Mouse (Mus musculus): Measurements from ENCODE around the gene Ism2. TPM values are rescaled to one million over a fixed set of nuclear protein-coding genes. Genes with fewer than 3 reads are reported as not detected.
A peak's percentile ranks its signal among the peaks of the same experiment; 100 is the strongest.

The Ism2 gene
- polyA plus RNA-seq (2015; fragmentation: Nextera tagmentation; extraction: Ambion mirVana), result 0.60 and 0.61 TPM in 2 replicates

DNA sequence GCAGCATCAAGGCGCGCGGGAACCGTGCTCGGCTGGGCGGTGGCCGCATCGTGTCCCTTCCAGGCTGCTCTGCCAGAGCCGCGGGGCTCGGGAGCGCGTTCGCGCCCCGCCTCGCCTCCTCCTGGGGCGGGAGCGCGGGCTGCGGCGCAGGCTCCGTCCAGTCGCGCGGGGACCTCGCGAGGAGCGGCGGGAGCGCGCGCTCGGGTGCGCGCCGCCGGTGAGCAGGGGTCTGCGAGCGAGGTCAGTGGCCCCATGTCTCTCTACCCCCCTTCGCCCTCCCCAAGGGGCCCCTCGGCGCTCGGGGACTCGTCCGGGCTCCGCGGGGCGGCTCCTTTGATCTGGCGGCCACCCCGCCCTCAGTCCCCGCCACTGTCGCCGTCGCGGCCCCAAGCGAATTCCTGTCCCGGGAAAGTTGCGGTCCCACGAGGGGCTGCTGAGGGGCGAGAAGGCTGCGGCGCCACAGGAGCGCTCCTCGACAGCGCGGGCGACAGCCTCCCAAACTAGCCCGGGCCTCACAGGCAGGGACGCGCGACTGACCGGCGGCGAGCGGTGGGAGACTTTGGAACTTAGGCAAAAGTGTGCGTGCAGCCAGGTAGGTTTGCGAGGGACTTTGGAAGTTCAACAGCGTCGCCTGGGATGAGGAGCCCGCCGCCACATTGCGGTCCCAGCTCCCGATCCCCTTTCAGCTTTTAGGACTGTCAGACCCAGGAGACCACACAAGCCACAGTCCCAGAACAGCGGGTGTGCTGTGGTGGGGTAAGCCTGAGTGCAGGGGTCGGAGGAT is at the start of gene Ism2:
Gene Ism2 (minus strand): TSS at position 49 of the 784 bp plus-strand sequence.
- Histone ChIP-seq H3K4me1 (replicated peaks) (peaks cover 18% of the 10 kb centered on the region), H3K36me3 (no peaks in the 10 kb centered on the region), H3K9me3 (no peaks in the 10 kb centered on the region), H3K27me3 (peaks cover 37% of the 10 kb centered on the region), H3K27ac (replicated peaks) (no peak within 1 kb of the TSS), H3K9ac (peak within 1 kb of the TSS; percentile 74), H3K4me2 (peak within 1 kb of the TSS; percentile 98), H3K4me3 (peak within 1 kb of the TSS; percentile 72)
- WGBS, result under 1% methylated on average over 81 of the region's 86 CpGs
- ATAC-seq (ENCODE audit: low read depth), result peak; percentile 81

GRCm38 (mm10) chr12:87348029-87348428 is 48.5 kb upstream of the Ism2 start:
- WGBS, result 83% methylated on average over 2 of the region's 2 CpGs
- no peak overlapping the region for H3K4me2 ChIP-seq
- H3K27me3 ChIP-seq, result no peaks in the 10 kb centered on the region
- no peaks in the 10 kb centered on the region for H3K4me1 ChIP-seq (replicated peaks)
- no peak overlapping the region for H3K27ac ChIP-seq (replicated peaks)
- ATAC-seq (ENCODE audit: low read depth), result no peak
- peaks cover 37% of the 10 kb centered on the region for H3K36me3 ChIP-seq
- H3K9me3 ChIP-seq, result no peaks in the 10 kb centered on the region
- H3K4me3 ChIP-seq, result no peak overlapping the region
- no peak overlapping the region for H3K9ac ChIP-seq

GRCm38 (mm10) chr12:87347511-87347910 is 48.0 kb upstream of the Ism2 start:
- Histone ChIP-seq H3K9ac (no peak overlapping the region), H3K4me2 (no peak overlapping the region), H3K27ac (replicated peaks) (no peak overlapping the region), H3K4me3 (no peak overlapping the region), H3K4me1 (replicated peaks) (no peaks in the 10 kb centered on the region), H3K36me3 (peaks cover 36% of the 10 kb centered on the region), H3K9me3 (no peaks in the 10 kb centered on the region), H3K27me3 (no peaks in the 10 kb centered on the region)
- ATAC-seq (ENCODE audit: low read depth), result no peak
- WGBS, result 92% methylated on average over 2 of the region's 2 CpGs

DNA sequence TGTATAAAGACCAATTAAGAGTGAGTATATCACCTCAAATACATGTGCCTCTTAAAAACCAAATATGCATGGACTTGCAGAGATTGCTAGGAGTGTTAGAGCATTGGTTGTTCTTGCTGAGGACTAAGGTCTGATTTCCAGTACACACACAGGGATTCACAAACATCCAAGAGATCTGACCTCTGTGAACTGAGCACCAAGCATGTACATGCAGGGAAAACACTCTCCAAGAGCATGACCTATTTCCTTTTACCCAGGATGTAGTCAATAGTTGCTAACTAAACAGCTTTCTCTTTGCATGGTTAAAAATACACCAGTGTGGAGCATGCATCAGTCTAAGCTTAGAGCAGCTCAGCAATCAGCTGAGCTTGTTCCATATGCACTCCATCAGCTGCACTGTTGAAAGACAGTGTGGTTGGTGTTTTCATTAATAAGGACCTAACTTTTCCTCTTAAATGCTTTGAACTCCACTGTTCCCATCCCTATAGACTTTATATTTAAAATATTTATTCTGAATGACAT is 43.6 kb upstream of the Ism2 start:
- Histone ChIP-seq H3K4me3 (no peak overlapping the region), H3K9ac (no peak overlapping the region), H3K4me2 (no peak overlapping the region), H3K27me3 (no peaks in the 10 kb centered on the region), H3K9me3 (no peaks in the 10 kb centered on the region), H3K36me3 (peaks cover 44% of the 10 kb centered on the region), H3K27ac (replicated peaks) (no peak overlapping the region), H3K4me1 (replicated peaks) (no peaks in the 10 kb centered on the region)
- ATAC-seq (ENCODE audit: low read depth), result no peak

DNA sequence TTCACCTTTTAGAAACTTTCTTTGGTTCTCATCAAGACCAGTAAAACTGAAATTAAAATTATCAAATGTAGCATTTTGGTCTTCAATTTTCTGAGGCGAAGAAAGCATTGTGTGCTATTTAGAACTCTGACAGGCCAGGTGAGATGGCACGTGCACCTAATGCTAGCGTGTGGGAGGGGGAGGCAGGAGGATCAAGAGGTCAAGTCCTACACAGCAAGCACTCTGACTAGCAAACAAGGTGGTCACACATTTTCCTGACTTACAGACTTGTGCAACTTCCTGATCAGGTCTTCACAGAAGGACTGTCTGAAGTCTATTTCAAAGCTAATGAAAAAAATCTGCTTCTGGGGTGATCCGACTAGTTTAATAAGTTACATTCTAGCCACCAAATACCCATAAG is 38.6 kb upstream of the Ism2 start:
- no peaks in the 10 kb centered on the region for H3K9me3 ChIP-seq
- H3K36me3 ChIP-seq, result peaks cover 23% of the 10 kb centered on the region
- H3K4me1 ChIP-seq (replicated peaks), result no peaks in the 10 kb centered on the region
- no peaks in the 10 kb centered on the region for H3K27me3 ChIP-seq
- no peak for ATAC-seq (ENCODE audit: low read depth)
- no peak overlapping the region for H3K4me2 ChIP-seq
- no peak overlapping the region for H3K4me3 ChIP-seq
- 92% methylated on average over 4 of the region's 4 CpGs for WGBS
- H3K27ac ChIP-seq (replicated peaks), result no peak overlapping the region
- H3K9ac ChIP-seq, result no peak overlapping the region

DNA sequence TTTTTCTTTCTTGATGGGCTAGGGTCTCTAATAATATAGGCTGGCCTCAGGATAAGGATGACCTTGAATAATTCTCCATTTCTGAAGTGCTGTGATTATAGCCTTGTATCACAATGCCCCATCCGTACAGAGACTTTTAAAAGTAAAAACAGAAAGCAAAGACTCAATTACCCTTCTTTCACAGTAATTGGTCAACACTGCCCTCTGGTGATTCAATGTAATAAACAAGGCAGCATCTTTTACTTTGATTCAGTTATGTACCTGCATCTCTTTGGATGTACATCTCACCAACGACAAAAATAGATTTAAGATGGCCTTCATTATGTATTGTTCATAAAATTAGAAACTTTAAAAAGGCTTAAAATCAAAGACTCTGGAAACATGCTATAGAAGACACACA is 35.4 kb upstream of the Ism2 start:
- Histone ChIP-seq H3K9me3 (no peaks in the 10 kb centered on the region), H3K4me2 (no peak overlapping the region), H3K4me1 (replicated peaks) (0 out of 2 replicates have a peak, but pooled peaks cover 5% of the 10 kb centered on the region), H3K36me3 (0 out of 2 replicates have a peak, but pooled peaks cover 9% of the 10 kb centered on the region), H3K27ac (replicated peaks) (no peak overlapping the region), H3K27me3 (no peaks in the 10 kb centered on the region), H3K4me3 (no peak overlapping the region), H3K9ac (no peak overlapping the region)
- 41% methylated on average over 2 of the region's 2 CpGs for WGBS
- ATAC-seq (ENCODE audit: low read depth), result no peak

DNA sequence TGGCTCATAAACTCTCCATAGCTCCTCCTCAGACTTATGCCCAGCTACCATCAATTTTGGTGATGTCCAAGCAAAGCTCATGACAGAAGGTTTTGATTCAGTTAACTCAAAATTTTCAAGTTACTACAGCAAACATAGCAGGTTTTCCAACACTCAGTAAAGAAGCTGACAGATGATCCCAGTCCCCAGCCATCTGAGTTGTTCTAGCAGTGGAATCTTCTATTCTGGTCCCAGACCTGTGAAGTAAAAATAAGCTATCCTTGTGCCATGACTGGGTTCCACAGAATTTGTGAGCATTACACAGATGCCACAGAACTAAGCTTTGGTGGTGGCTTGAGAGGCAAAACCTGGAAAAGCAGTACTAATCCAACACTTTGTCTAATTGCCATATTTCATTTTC is 34.3 kb upstream of the Ism2 start:
- no peak overlapping the region for H3K9ac ChIP-seq
- no peak overlapping the region for H3K27ac ChIP-seq (replicated peaks)

GRCm38 (mm10) chr12:87332511-87332910 is 33.0 kb upstream of the Ism2 start:
- Histone ChIP-seq H3K4me3 (no peak overlapping the region), H3K36me3 (0 out of 2 replicates have a peak, but pooled peaks cover 6% of the 10 kb centered on the region), H3K4me2 (no peak overlapping the region), H3K27me3 (no peaks in the 10 kb centered on the region), H3K4me1 (replicated peaks) (peaks cover 5% of the 10 kb centered on the region; the same call in 1 of the 2 replicates), H3K9ac (no peak overlapping the region), H3K9me3 (no peaks in the 10 kb centered on the region), H3K27ac (replicated peaks) (no peak overlapping the region)
- no peak for ATAC-seq (ENCODE audit: low read depth)
- WGBS, result 81% methylated on average over 4 of the region's 4 CpGs

More for the DNA sequence above, 34.3 kb upstream of the Ism2 start:
- ATAC-seq (ENCODE audit: low read depth), result no peak
- H3K27me3 ChIP-seq, result no peaks in the 10 kb centered on the region
- H3K4me1 ChIP-seq (replicated peaks), result 0 out of 2 replicates have a peak, but pooled peaks cover 5% of the 10 kb centered on the region
- H3K9me3 ChIP-seq, result no peaks in the 10 kb centered on the region
- H3K36me3 ChIP-seq, result 0 out of 2 replicates have a peak, but pooled peaks cover 6% of the 10 kb centered on the region
- H3K4me2 ChIP-seq, result no peak overlapping the region
- H3K4me3 ChIP-seq, result no peak overlapping the region

GRCm38 (mm10) chr12:87331908-87332307 is 32.4 kb upstream of the Ism2 start:
- Histone ChIP-seq H3K27ac (replicated peaks) (no peak overlapping the region), H3K36me3 (0 out of 2 replicates have a peak, but pooled peaks cover 6% of the 10 kb centered on the region), H3K27me3 (no peaks in the 10 kb centered on the region), H3K9ac (no peak overlapping the region), H3K9me3 (no peaks in the 10 kb centered on the region), H3K4me3 (no peak overlapping the region), H3K4me1 (replicated peaks) (peaks cover 5% of the 10 kb centered on the region; the same call in 1 of the 2 replicates), H3K4me2 (no peak overlapping the region)
- ATAC-seq (ENCODE audit: low read depth), result no peak
- 43% methylated on average over 5 of the region's 5 CpGs for WGBS

DNA sequence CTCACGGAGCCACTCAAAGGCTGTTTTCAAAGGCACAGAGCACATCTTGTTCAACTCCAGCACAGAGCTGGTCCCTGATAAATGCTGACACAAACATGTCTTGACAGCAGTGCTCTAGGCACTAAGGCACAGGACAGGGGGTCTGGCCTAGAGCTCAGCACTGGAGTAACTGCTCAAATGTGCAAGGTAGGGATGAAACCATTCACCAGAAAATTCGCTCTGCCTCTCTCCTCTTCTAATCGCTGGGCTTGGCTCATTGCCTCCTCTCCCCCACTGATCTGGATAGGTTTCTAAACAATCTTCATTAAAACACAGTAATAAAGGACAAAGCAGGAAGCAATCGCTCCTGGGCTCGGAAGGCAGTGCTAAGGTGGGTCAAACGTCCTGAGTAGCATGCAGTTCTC is 31.6 kb upstream of the Ism2 start:
- H3K36me3 ChIP-seq, result 0 out of 2 replicates have a peak, but pooled peaks cover 6% of the 10 kb centered on the region
- H3K9ac ChIP-seq, result no peak overlapping the region
- 29% methylated on average over 6 of the region's 6 CpGs for WGBS
- H3K4me1 ChIP-seq (replicated peaks), result peaks cover 5% of the 10 kb centered on the region; the same call in 1 of the 2 replicates
- H3K4me2 ChIP-seq, result no peak overlapping the region
- no peak overlapping the region for H3K4me3 ChIP-seq
- H3K27ac ChIP-seq (replicated peaks), result no peak overlapping the region
- no peaks in the 10 kb centered on the region for H3K27me3 ChIP-seq
- peak; percentile 56; the same call in 1 of the 2 replicates for ATAC-seq (ENCODE audit: low read depth)
- no peaks in the 10 kb centered on the region for H3K9me3 ChIP-seq

DNA sequence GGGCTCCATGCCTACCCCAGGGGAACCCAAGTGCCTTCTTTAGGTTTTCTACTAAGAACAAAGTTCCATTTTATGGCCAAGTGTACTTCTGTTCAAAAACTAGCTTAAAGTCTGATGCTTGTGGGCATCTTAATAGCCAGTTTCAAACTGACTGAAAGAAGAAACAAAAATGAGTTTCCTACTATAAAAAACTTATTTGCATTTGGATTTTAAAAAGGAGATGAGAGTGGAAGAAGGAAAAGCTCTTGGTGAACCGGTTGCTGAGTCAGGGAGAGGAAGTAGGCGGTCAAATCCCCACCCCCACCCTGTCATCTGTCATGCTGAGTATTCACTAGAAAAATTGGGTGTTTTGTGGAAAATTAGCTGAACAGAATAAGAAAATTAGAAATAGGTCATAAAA is 30.7 kb upstream of the Ism2 start:
- H3K4me3 ChIP-seq, result no peak overlapping the region
- H3K9me3 ChIP-seq, result no peaks in the 10 kb centered on the region
- H3K27me3 ChIP-seq, result no peaks in the 10 kb centered on the region
- no peak overlapping the region for H3K4me2 ChIP-seq
- ATAC-seq (ENCODE audit: low read depth), result no peak
- H3K4me1 ChIP-seq (replicated peaks), result peaks cover 5% of the 10 kb centered on the region; the same call in 1 of the 2 replicates
- 0 out of 2 replicates have a peak, but pooled peaks cover 2% of the 10 kb centered on the region for H3K36me3 ChIP-seq
- H3K9ac ChIP-seq, result no peak overlapping the region
- no peak overlapping the region for H3K27ac ChIP-seq (replicated peaks)
- 60% methylated on average over 2 of the region's 2 CpGs for WGBS

GRCm38 (mm10) chr12:87328025-87328424 is 28.5 kb upstream of the Ism2 start:
- Histone ChIP-seq H3K4me2 (no peak overlapping the region), H3K27me3 (no peaks in the 10 kb centered on the region), H3K4me1 (replicated peaks) (peaks cover 5% of the 10 kb centered on the region; the same call in 1 of the 2 replicates), H3K9ac (no peak overlapping the region), H3K27ac (replicated peaks) (no peak overlapping the region), H3K9me3 (no peaks in the 10 kb centered on the region), H3K36me3 (peaks cover 8% of the 10 kb centered on the region; the same call in 1 of the 2 replicates), H3K4me3 (no peak overlapping the region)
- ATAC-seq (ENCODE audit: low read depth), result no peak
- 30% methylated on average over 4 of the region's 4 CpGs for WGBS

Data from neural tube, embryonic 13.5 days (tissue).